Mouse (Mus musculus): ENCODE data around the gene Caprin2.

DNA sequence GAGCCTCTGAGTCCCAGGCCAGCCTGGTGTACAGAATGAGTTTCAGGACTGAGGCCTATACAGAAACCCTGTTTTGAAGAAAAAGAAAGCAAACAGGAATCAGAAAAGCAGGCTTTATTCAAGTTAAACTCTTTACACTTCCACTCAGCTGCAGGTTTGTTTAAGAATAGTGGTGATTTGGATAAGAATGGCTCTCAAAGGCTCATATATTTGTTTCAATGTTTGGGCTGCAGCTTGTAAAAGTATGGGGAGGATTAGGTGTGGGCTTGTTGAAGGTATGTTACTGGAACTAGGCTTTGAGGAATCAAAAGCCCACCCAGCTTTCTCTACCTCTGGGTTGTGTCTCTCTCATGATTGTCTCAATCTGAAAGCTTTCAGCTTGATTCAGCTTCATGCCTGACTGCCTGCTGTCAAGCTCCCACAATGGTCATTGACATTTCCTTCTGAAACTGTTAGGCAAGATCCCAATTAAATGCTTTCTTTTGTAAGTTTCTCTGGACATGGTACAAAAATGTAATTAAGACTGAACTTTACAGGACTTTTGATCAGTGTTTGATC is 22.9 kb upstream of the Caprin2 start:
- no peak for TF ChIP-seq POLR2A (IDR thresholded peaks at IDR 0.05; ENCODE audit: low read depth, low read length)
- TF ChIP-seq CTCF (conservative IDR thresholded peaks at IDR 0.05; ENCODE audit: insufficient read depth, insufficient read length, low read depth, low read length) = no peak
